Mouse (Mus musculus): ENCODE measurements around the gene Pdxp.

The Pdxp gene

GRCm38 (mm10) chr15:78899409-78899739 is 14.3 kb upstream of the Pdxp start, which contains the start of gene Gm49510:
TSS of gene Gm49510 (plus strand) at chr15:78899667.
- DNase-seq (ENCODE audit: low read depth, low spot score): no peak

- DNase-seq (ENCODE audit: low read depth, low spot score): no peak
Observed at GRCm38 (mm10) chr15:78899740-78900584, 13.8 kb upstream of the Pdxp start, which contains the start of gene Sh3bp1. TSS of gene Sh3bp1 (plus strand) at chr15:78899768.

GRCm38 (mm10) chr15:78900585-78901421 is 12.9 kb upstream of the Pdxp start:
- DNase-seq (ENCODE audit: low read depth, low spot score): no peak

- no peak for DNase-seq (ENCODE audit: low read depth, low spot score)
Observed at GRCm38 (mm10) chr15:78901422-78901789, 12.3 kb upstream of the Pdxp start.

- DNase-seq (ENCODE audit: low read depth, low spot score): no peak
Observed at GRCm38 (mm10) chr15:78903243-78903642, 10.5 kb upstream of the Pdxp start.

GRCm38 (mm10) chr15:78908399-78908798 is 5.3 kb upstream of the Pdxp start:
- no peak for DNase-seq (ENCODE audit: low read depth, low spot score)

- DNase-seq (ENCODE audit: low read depth, low spot score): no peak
Observed at GRCm38 (mm10) chr15:78908982-78909381, 4.7 kb upstream of the Pdxp start.

GRCm38 (mm10) chr15:78912040-78912439 is 1.7 kb upstream of the Pdxp start:
- DNase-seq (ENCODE audit: low read depth, low spot score): no peak

- no peak for DNase-seq (ENCODE audit: low read depth, low spot score)
Observed at GRCm38 (mm10) chr15:78914091-78914822, 538 bp downstream of the Pdxp start.

- no peak for DNase-seq (ENCODE audit: low read depth, low spot score)
Observed at GRCm38 (mm10) chr15:78914823-78915659, 1.3 kb downstream of the Pdxp start.

GRCm38 (mm10) chr15:78915660-78916017 is 1.9 kb downstream of the Pdxp start:
- DNase-seq (ENCODE audit: low read depth, low spot score): peak; percentile 68

GRCm38 (mm10) chr15:78916052-78916826 is 2.5 kb downstream of the Pdxp start:
- DNase-seq (ENCODE audit: low read depth, low spot score): no peak

- DNase-seq (ENCODE audit: low read depth, low spot score): no peak
Observed at GRCm38 (mm10) chr15:78918126-78918525, 4.4 kb downstream of the Pdxp start.

- DNase-seq (ENCODE audit: low read depth, low spot score): no peak
Observed at GRCm38 (mm10) chr15:78919914-78920313, 6.2 kb downstream of the Pdxp start.

GRCm38 (mm10) chr15:78922700-78923099 is 9.0 kb downstream of the Pdxp start:
- DNase-seq (ENCODE audit: low read depth, low spot score): no peak

- DNase-seq (ENCODE audit: low read depth, low spot score): no peak
Observed at GRCm38 (mm10) chr15:78923585-78923984, 9.9 kb downstream of the Pdxp start.

- no peak for DNase-seq (ENCODE audit: low read depth, low spot score)
Observed at GRCm38 (mm10) chr15:78925129-78925528, 11.4 kb downstream of the Pdxp start.

- no peak for DNase-seq (ENCODE audit: low read depth, low spot score)
Observed at GRCm38 (mm10) chr15:78926021-78926919, 12.6 kb downstream of the Pdxp start, which contains the start of gene Lgals1. TSS of gene Lgals1 (plus strand) at chr15:78926725.

Data from telencephalon, adult 2 months (tissue).